Mouse (Mus musculus) lung, postnatal 14 days (tissue): ENCODE measurements at regions not wholly inside any gene's neighbourhood (a gene's known extent, or its start where the extent isn't known, plus 50 kb on each side); places are given as distances from the start of the nearest gene placed in this dataset.

Experiments used
- DNase-seq: peaks from one replicate; pipeline ENCODE4 v3.0.0; 2021

GRCm38 (mm10) chr15:62567431-62567830 is 1277.5 kb downstream of the Gsdmc2 start:
- DNase-seq, result no peak

GRCm38 (mm10) chr15:62566106-62566511 is 1278.9 kb downstream of the Gsdmc2 start:
- DNase-seq, result no peak

GRCm38 (mm10) chr15:62533233-62533632 is 1311.7 kb downstream of the Gsdmc2 start:
- DNase-seq, result peak; percentile 9

DNA sequence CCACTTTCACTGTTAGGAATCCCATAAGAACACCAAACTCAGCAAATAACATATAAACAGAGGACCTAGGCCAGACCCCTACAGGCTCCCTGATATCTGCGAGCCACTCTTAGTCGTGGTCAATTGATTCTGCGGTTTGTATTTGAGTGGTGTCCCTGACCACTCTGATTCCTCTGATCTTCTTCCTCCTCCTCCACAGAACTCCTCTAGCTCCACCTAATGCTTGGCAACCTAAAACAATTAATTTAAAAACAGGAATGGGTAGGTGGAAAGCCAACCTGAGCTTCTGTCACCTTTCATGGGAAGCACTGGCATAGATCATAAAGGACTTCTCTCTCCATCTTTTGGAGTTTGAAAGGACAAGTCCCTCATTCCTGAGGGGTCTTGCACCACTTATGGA is 1316.0 kb downstream of the Gsdmc2 start:
- no peak for DNase-seq

DNA sequence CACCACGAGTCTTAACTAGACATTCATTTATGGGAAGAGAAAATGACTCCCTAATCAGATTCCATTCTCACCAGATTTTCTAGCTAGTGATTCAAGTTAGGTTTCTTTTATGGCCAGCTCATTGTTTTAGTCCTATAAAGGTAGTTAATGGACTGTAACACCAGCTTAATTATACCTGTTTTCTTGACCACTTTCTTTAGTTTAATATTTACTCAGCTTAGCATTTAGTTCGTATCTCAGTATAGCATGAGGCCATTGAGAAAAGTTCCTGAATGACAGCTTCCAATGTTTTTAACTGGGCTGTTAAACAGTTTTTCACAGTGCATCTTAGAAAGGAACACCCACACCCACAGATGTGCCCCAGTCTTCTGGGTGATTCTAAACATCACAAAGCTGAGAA is 1320.3 kb downstream of the Gsdmc2 start:
- DNase-seq, result no peak

DNA sequence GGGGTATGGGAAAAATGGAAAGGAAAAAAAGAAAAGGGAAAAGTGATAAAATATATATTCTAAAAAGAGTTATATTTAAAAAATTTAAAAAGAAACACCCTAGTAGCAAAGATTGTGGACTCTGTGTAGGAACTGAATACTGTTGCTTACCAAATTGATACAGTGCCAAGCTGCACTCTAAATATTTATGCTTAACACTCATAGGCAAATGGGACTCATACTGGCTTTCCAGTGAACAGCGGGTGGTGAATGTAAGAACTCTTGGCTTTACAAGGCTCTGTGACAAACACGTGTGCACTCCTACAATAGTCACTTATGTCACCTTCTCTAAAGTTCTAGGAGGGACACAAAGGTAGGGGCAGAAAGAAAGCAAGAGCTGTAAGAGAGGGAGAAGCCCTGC is 1320.8 kb downstream of the Gsdmc2 start:
- DNase-seq, result no peak

DNA sequence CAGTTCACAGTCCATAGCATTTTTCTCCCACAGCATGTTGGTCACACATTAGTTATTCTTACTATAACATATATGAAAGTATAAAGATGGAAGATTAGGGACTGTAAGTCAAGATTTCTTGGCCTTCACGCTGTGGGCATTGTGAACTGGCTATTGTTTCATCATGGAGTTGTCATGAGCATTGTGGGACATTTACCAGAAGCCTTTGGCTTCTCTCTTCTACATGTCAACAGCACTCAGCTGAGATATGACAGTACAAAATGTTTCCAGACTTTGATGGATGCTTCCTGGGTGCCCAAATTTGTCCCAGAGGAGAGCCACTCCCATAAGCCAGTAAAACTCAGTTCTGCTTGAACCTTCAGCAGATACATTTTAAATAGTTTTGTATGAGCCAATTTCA is 1331.5 kb downstream of the Gsdmc2 start:
- DNase-seq, result no peak

DNA sequence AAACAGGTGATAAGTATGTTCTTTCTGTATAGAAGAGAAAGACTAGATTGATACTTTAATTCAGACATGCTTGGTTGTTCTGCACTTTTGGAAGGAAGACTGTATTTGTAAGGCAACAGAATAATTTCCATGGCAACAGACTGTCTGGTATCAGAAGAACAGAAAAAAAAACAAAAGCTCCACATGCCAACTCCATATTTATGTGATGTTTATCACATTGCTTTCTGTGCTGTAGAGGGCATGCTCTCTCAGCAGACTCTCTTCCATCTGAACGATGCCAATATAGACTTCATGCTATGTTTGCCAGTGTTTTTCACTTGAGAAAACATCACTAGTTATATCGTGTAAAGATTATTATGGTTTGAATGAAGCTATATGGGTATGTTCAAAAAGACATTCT is 1333.5 kb downstream of the Gsdmc2 start:
- no peak for DNase-seq

- DNase-seq, result no peak
Measured at GRCm38 (mm10) chr15:62503866-62504265, 1341.1 kb downstream of the Gsdmc2 start.

- DNase-seq, result peak; percentile 1
Measured at GRCm38 (mm10) chr15:62500966-62501365, 1344.0 kb downstream of the Gsdmc2 start.

DNA sequence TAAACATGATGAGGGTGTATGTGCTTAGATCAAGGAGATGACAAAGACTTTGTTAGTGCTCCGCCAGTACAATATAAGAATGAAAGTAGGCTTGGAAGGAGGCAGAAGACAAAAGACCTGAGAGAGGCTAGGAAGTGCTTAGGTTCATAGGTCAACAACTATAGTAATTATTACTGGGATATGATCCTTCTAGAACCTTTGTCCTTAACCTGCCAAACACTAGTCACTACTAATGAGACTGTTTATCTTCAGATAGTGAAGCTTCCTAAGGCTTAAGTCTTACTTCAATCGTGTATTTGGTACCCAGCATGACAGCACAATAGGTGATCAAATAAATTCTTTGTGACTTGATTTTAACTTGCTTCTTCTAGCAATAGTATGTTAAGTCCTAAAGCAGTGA is 1344.5 kb downstream of the Gsdmc2 start:
- no peak for DNase-seq

DNA sequence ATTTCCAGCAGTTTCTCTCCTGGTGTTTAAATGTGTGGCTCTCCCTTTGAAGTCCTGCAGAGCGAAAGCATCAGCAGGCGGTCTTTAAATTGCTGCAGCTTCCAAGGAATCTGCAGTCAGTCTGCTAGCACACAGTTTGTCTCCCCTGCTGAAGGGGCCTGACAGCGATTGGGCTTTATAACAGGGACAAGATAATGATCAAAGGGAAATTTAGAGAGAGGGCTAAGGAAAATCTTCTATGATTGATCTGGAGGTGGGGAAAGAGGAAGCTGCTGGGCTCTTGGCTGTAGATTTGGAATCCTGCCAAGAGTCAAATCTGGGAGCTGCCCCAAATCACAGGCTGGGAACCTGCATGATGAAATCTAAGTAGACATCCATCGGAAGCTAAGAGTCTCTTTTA is 1348.8 kb downstream of the Gsdmc2 start:
- peak; percentile 6 for DNase-seq

GRCm38 (mm10) chr15:62492350-62492749 is 1352.6 kb downstream of the Gsdmc2 start:
- no peak for DNase-seq

DNA sequence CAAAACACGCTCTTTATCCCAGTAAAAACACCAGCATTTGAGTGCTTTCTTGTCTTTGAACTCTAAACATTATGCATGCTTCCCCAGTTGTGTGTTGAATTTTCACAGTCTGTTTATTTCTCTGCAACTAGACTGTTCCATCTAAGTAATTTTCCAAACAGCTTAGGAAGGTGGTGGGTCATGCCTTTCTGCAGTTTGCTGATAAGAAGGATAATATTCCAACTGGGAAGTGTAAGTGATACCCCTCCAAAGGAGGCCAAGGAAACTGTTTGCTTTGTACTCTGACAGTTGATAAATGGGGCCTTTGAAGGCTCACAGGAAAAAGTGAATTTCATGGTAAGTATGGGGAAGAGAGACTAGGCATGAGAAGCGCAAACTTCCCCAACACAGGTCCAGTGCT is 1354.4 kb downstream of the Gsdmc2 start:
- no peak for DNase-seq

- DNase-seq, result no peak
Measured at GRCm38 (mm10) chr15:62486540-62486939, 1358.4 kb downstream of the Gsdmc2 start.

DNA sequence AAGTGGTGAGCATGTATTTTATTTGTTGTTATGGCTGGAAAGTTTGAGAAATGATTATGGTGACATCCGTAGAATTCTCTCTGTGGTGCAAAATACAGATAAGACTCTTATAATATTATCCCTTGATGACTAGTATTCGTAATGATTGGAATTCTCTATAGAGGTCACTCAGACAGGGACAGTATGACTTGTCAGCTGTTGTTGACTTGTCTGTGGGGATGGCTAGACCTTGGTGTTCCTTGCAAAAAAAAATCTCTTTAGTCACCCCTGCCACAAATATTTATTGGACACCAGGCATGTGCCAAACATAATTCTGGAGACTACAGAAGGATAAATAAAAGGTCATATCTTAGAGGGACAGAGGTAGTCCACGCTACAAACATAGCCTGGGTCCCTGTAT is 1360.6 kb downstream of the Gsdmc2 start:
- DNase-seq, result no peak

GRCm38 (mm10) chr15:62483534-62483933 is 1361.4 kb downstream of the Gsdmc2 start:
- no peak for DNase-seq

DNA sequence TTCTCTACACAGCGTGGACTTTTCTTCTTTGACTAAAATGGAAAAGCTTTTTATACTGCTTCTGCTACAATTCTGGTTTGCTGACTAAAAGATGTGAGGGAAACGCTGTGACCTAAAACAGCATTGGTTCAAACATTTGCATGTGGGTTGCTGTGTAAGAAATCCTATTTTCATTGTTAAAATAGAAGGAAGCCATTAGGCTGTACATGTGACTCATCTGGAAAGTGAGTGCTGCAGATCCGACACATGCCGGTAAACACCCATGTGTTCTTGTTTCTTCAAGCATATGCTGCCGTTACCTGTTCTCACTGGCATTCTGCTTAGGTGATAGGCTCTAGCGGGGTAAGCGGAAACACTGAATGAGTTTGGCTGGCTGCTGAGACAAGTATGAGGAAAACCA is 1362.6 kb downstream of the Gsdmc2 start:
- DNase-seq, result no peak

- no peak for DNase-seq
Measured at GRCm38 (mm10) chr15:62477779-62478178, 1367.2 kb downstream of the Gsdmc2 start.

DNA sequence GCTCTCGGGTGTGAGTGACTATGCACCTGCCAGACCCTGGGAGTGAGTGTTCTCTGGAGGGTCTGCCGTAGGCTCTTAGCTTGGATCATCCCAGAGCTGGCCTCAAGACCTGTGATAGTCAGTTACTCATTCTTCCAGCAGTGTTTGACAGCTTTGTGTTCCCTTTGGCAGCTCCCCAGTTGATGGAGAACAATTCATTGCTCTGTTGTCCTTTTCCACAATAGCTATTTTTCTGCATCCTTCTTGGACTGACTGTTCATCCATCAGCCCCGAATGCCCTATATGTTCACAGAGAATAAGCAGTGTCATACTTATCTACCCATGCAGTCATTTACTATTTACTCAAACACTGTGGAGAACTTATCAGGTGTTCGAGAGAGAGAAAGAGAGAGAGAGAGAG is 1368.5 kb downstream of the Gsdmc2 start:
- no peak for DNase-seq

GRCm38 (mm10) chr15:62470683-62471331 is 1374.2 kb downstream of the Gsdmc2 start:
- DNase-seq, result no peak

DNA sequence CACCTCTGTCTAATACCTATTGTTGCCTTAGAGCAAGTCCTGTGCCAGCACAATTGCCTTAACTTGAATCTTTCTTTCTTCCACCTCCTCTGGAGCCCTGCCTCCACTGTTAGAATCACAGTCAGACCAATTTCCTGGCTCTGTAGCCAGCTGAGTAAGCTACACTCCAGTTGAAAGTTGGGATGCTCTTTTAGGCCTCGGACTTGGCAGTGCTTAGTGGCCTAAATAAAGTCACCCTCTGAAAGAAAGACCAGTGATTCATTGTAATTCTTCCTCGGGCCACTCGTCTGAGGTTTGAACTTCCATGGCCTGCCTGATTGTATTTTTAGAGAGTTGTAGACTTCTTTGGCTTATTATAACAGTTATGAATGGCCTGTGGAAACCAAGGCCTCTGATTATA is 1376.9 kb downstream of the Gsdmc2 start:
- no peak for DNase-seq

- DNase-seq, result no peak
Measured at GRCm38 (mm10) chr15:62466856-62467255, 1378.1 kb downstream of the Gsdmc2 start.

DNA sequence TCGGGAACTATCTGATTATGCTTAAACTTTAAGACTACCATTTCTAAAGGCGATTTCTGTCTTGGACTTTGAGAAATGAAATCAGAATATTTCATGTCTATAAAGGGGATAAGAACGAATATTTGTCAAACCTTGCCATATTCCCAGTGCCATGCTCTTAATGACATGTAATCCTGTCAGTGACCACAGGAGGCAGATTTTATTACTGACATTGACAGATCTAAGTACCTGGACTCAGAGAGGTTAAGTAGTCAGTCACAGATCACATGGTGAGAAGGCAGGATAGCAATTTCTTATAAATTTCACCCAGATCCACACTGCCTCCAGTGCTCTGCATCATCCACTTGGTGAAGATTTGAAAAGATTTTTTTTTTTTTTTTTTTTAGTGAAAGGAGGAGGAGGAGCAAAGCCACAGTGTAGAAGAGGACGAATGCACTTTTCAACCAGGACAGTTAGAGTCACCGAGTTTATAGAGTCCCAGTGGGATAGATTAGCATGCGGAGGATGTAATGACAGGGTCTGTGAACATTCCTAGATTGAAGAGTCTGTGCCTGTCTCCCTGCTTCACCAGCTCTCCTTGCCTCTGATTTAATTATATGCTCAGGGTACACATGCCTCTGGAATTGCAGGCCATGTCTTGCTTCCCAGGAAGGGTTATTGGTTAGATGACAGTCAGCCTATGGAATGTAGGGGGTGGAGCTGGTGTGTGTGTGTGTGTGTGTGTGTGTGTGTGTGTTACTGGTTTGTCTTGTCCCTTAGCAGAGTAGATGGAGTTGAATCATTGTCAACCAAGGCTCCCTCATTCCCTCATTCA is 1379.7 kb downstream of the Gsdmc2 start:
- no peak for DNase-seq

DNA sequence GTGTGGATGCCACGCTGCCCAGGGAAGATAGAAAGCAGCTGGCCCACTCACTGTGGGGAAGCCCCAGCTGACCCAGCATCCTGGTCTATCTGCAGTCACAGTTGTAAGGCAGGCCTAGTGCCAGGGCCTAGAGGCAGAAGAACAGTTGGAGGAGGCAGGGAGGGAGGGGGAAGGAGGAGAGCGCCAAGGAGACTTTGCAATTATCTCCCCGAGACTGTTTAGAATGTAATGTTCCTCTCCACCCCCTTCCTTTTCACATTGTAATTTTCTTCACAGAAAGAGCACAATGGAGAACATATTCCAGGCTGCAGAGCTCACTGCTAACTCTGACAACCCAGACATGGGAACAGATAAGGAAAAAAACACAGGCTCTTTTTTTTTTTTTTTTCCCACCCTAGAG is 1382.3 kb downstream of the Gsdmc2 start:
- peak; percentile 41 for DNase-seq
